Mouse (Mus musculus): Measurements from ENCODE around the gene Bcor. TPM values are rescaled to one million over a fixed set of nuclear protein-coding genes. Genes with fewer than 3 reads are reported as not detected.
A peak's percentile ranks its signal among the peaks of the same experiment; 100 is the strongest.

Bcor gene
- total and polyA plus RNA-seq, 3 experiments: 44.6 to 88.7 (median 61.6) TPM

GRCm38 (mm10) chrX:12170128-12170527, 10.0 kb upstream of the Bcor start:
- H3K27me3 ChIP-seq (ENCODE audit: control insufficient read depth in 1 of 2, insufficient read depth in 2 of 2, low read length in 2 of 2): peaks cover 0 to 3% of the 10 kb centered on the region in 2 experiments; a peak in 1 of 4 replicates
- no peak overlapping the region for H3K27ac ChIP-seq (ENCODE audit: control insufficient read depth, low read depth, low read length)
- no peaks in the 10 kb centered on the region for H3K79me2 ChIP-seq (ENCODE audit: control insufficient read depth, insufficient read depth, low read length, poor library complexity)
- no peak for DNase-seq (ENCODE audit: low read depth, low spot score)
- H3K9ac ChIP-seq (ENCODE audit: control insufficient read depth, low read depth, low read length, poor library complexity, severe bottlenecking): no peak overlapping the region
- H3K36me3 ChIP-seq (ENCODE audit: control insufficient read depth in 1 of 2, insufficient read depth in 2 of 2, low read length in 2 of 2): no peaks in the 10 kb centered on the region
- no peaks in the 10 kb centered on the region for H3K9me3 ChIP-seq (replicated peaks; ENCODE audit: insufficient read depth, low read length)
- no peak overlapping the region for H3K4me3 ChIP-seq (ENCODE audit: control insufficient read depth in 1 of 2, insufficient read depth in 1 of 2, low read depth in 2 of 2, low read length in 2 of 2)
- no peaks in the 10 kb centered on the region for H3K4me1 ChIP-seq (ENCODE audit: control insufficient read depth in 1 of 2, insufficient read depth in 2 of 2, low read length in 2 of 2)
- TF ChIP-seq NELFE (IDR thresholded peaks at IDR 0.05; ENCODE audit: low read depth, low read length): no peak
- TF ChIP-seq ZNF384 (IDR thresholded peaks at IDR 0.05; ENCODE audit: low read depth, low read length): no peak
- TF ChIP-seq E2F4 (IDR thresholded peaks at IDR 0.05; ENCODE audit: borderline replicate concordance, low read depth, low read length): no peak
- no peak for TF ChIP-seq POLR2A (IDR thresholded peaks at IDR 0.05; ENCODE audit: control insufficient read depth in 1 of 2, insufficient read depth in 1 of 2, low read depth in 1 of 2, low read length in 2 of 2, poor library complexity in 1 of 2)
- no peak for TF ChIP-seq SMC3 (IDR thresholded peaks at IDR 0.05; ENCODE audit: low read depth, low read length)
- TF ChIP-seq MEF2A (IDR thresholded peaks at IDR 0.05; ENCODE audit: extremely low read depth, insufficient replicate concordance, low read depth, low read length, poor library complexity, severe bottlenecking): no peak
- TF ChIP-seq SIN3A (IDR thresholded peaks at IDR 0.05; ENCODE audit: low read length): no peak
- TF ChIP-seq TAL1 (IDR thresholded peaks at IDR 0.05; ENCODE audit: low read length): no peak
- TF ChIP-seq ETS1 (IDR thresholded peaks at IDR 0.05; ENCODE audit: low read depth, low read length): no peak
- no peak for TF ChIP-seq GATA1 (IDR thresholded peaks at IDR 0.05; ENCODE audit: low read depth, low read length)
- no peak for TF ChIP-seq CTCF (IDR thresholded peaks at IDR 0.05 in 2 of 3, conservative IDR thresholded peaks at IDR 0.05 in 1 of 3; ENCODE audit: control insufficient read depth in 1 of 3, insufficient read depth in 1 of 3, low read depth in 2 of 3, low read length in 3 of 3, poor library complexity in 1 of 3, severe bottlenecking in 1 of 3)
- TF ChIP-seq NRF1 (IDR thresholded peaks at IDR 0.05; ENCODE audit: insufficient read depth, low read depth, low read length, poor library complexity, severe bottlenecking): no peak
- no peak for TF ChIP-seq MYC (IDR thresholded peaks at IDR 0.05; ENCODE audit: low read depth, low read length)
- TF ChIP-seq MAX (IDR thresholded peaks at IDR 0.05; ENCODE audit: low read length): no peak
- TF ChIP-seq ZKSCAN1 (IDR thresholded peaks at IDR 0.05; ENCODE audit: low read depth, low read length): no peak

GRCm38 (mm10) chrX:12164591-12165529, 4.7 kb upstream of the Bcor start:
- no peaks in the 10 kb centered on the region for H3K9me3 ChIP-seq (replicated peaks; ENCODE audit: insufficient read depth, low read length)
- TF ChIP-seq MXI1 (IDR thresholded peaks at IDR 0.05; ENCODE audit: low read depth, low read length) (no peak), E2F4 (IDR thresholded peaks at IDR 0.05; ENCODE audit: borderline replicate concordance, low read depth, low read length) (no peak), NRF1 (IDR thresholded peaks at IDR 0.05; ENCODE audit: insufficient read depth, low read depth, low read length, poor library complexity, severe bottlenecking) (no peak), GABPA (IDR thresholded peaks at IDR 0.05; ENCODE audit: low read depth, low read length) (no peak), EP300 (IDR thresholded peaks at IDR 0.05; ENCODE audit: low read depth in 1 of 2, low read length in 2 of 2) (0 out of 4 replicates have a peak, but pooled peaks of 1 of the 2 experiments have one; percentile 12), SMC3 (IDR thresholded peaks at IDR 0.05; ENCODE audit: low read depth, low read length) (no peak), MAX (IDR thresholded peaks at IDR 0.05; ENCODE audit: low read length) (0 out of 2 replicates have a peak, but pooled peaks have one; percentile 35), MYC (IDR thresholded peaks at IDR 0.05; ENCODE audit: low read depth, low read length) (0 out of 2 replicates have a peak, but pooled peaks have one; percentile 27), POLR2A (IDR thresholded peaks at IDR 0.05; ENCODE audit: control insufficient read depth in 1 of 2, insufficient read depth in 1 of 2, low read depth in 1 of 2, low read length in 2 of 2, poor library complexity in 1 of 2) (no peak), ETS1 (IDR thresholded peaks at IDR 0.05; ENCODE audit: low read depth, low read length) (no peak), USF1 (IDR thresholded peaks at IDR 0.05; ENCODE audit: low read depth, low read length) (peak; percentile 60), BHLHE40 (IDR thresholded peaks at IDR 0.05; ENCODE audit: borderline replicate concordance, low read depth, low read length) (no peak), RAD21 (IDR thresholded peaks at IDR 0.05; ENCODE audit: low read depth, low read length) (no peak), POLR2AphosphoS2 (IDR thresholded peaks at IDR 0.05; ENCODE audit: low read length) (no peak), UBTF (IDR thresholded peaks at IDR 0.05; ENCODE audit: borderline replicate concordance, insufficient read depth, low read depth, low read length) (no peak), RCOR1 (IDR thresholded peaks at IDR 0.05; ENCODE audit: low read depth, low read length) (no peak), ZNF384 (IDR thresholded peaks at IDR 0.05; ENCODE audit: low read depth, low read length) (no peak)
- DNase-seq (ENCODE audit: low read depth, low spot score): peak; percentile 38
- no peak overlapping the region for H3K9ac ChIP-seq (ENCODE audit: control insufficient read depth, low read depth, low read length, poor library complexity, severe bottlenecking)
- H3K4me1 ChIP-seq (ENCODE audit: control insufficient read depth in 1 of 2, insufficient read depth in 2 of 2, low read length in 2 of 2): no peaks in the 10 kb centered on the region
- H3K36me3 ChIP-seq (ENCODE audit: control insufficient read depth in 1 of 2, insufficient read depth in 2 of 2, low read length in 2 of 2): no peaks in the 10 kb centered on the region
- H3K79me2 ChIP-seq (ENCODE audit: control insufficient read depth, insufficient read depth, low read length, poor library complexity): no peaks in the 10 kb centered on the region
- H3K27ac ChIP-seq (ENCODE audit: control insufficient read depth, low read depth, low read length): no peak overlapping the region
- no peak overlapping the region for H3K4me3 ChIP-seq (ENCODE audit: control insufficient read depth in 1 of 2, insufficient read depth in 1 of 2, low read depth in 2 of 2, low read length in 2 of 2)
- H3K27me3 ChIP-seq (ENCODE audit: control insufficient read depth in 1 of 2, insufficient read depth in 2 of 2, low read length in 2 of 2): no peaks in the 10 kb centered on the region
